Mouse (Mus musculus): ENCODE data around the gene Rreb1. TPM values are rescaled to one million over a fixed set of nuclear protein-coding genes. Genes with fewer than 3 reads are reported as not detected.

Rreb1 gene
- polyA plus RNA-seq, 1 experiment from 2014 or later: 11.4 TPM

DNA sequence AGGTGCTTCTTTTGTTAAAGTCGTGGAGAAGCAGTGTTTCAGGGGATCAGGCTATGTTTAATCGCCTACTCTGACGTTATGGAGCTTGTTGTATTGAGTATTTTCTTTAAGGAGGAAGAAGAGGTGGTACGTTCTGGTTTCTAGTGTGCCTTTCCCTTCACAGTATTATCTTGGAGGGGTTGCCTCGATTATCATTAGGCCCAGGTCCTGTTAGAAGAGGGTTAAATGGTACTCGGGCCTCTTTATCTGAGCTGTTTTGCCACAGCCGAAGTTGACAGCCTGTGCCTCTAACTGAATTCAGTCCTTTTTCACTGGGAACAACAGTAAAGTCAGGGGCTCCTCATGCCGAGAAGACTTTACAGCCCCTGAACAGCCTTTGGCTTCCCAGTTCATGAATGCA lies 81.6 kb downstream of the Rreb1 start:
- 59% methylated on average over 8 of the region's 8 CpGs for WGBS
- no peaks in the 10 kb centered on the region for H3K27me3 ChIP-seq
- no peaks in the 10 kb centered on the region for H3K36me3 ChIP-seq
- no peak overlapping the region for H3K4me2 ChIP-seq (replicated peaks)
- H3K9me3 ChIP-seq: no peaks in the 10 kb centered on the region
- no peak overlapping the region for H3K4me3 ChIP-seq
- peaks cover 62% of the 10 kb centered on the region for H3K4me1 ChIP-seq
- no peak overlapping the region for H3K27ac ChIP-seq
- ATAC-seq (ENCODE audit: low FRiP score, low read depth): no peak
- no peak overlapping the region for H3K9ac ChIP-seq

DNA sequence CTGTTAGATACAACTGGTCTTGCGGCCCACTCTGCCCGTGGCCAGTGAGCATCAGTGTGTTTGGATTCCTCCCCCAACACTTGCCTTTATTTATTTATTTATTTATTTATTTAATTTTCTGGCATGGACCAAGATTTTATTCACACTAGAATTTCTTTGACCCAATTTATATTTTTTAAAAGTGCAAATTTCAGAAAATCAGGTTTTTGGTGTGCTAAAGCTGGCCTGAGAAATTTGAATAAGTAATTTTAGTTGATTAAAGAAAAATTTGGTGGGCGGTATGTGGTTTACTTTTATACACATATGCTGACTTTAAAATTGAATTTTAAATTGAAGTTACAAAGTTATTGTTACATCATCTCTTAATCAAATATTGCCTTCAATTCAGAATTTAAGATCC lies 82.0 kb downstream of the Rreb1 start:
- Histone ChIP-seq H3K9me3 (no peaks in the 10 kb centered on the region), H3K9ac (no peak overlapping the region), H3K4me2 (replicated peaks) (no peak overlapping the region), H3K27me3 (no peaks in the 10 kb centered on the region), H3K4me3 (no peak overlapping the region), H3K36me3 (no peaks in the 10 kb centered on the region), H3K27ac (no peak overlapping the region), H3K4me1 (peaks cover 58% of the 10 kb centered on the region)
- WGBS: 71% methylated on average over 3 of the region's 3 CpGs
- ATAC-seq (ENCODE audit: low FRiP score, low read depth): no peak

- no peaks in the 10 kb centered on the region for H3K27me3 ChIP-seq
- no peak overlapping the region for H3K4me3 ChIP-seq
- no peak overlapping the region; the same call in 1 of the 2 replicates for H3K27ac ChIP-seq
- H3K36me3 ChIP-seq: no peaks in the 10 kb centered on the region
- WGBS: 74% methylated on average over 3 of the region's 3 CpGs
- no peak overlapping the region for H3K9ac ChIP-seq
- ATAC-seq (ENCODE audit: low FRiP score, low read depth): no peak
- no peak overlapping the region for H3K4me2 ChIP-seq (replicated peaks)
- H3K9me3 ChIP-seq: no peaks in the 10 kb centered on the region
- peaks cover 60% of the 10 kb centered on the region for H3K4me1 ChIP-seq
Measured at GRCm38 (mm10) chr13:37860789-37861188, 82.6 kb downstream of the Rreb1 start.

- H3K4me2 ChIP-seq (replicated peaks): peak overlapping the region; percentile 27
- no peak overlapping the region for H3K4me3 ChIP-seq
- peaks cover 70% of the 10 kb centered on the region for H3K4me1 ChIP-seq
- ATAC-seq (ENCODE audit: low FRiP score, low read depth): peak; percentile 41; the same call in 1 of the 2 replicates
- WGBS: 22% methylated on average over 6 of the region's 6 CpGs
- H3K36me3 ChIP-seq: no peaks in the 10 kb centered on the region
- no peaks in the 10 kb centered on the region for H3K9me3 ChIP-seq
- H3K9ac ChIP-seq: 0 out of 2 replicates have a peak overlapping the region, but pooled peaks have one; percentile 2
- no peaks in the 10 kb centered on the region for H3K27me3 ChIP-seq
- H3K27ac ChIP-seq: peak overlapping the region; percentile 67
Measured at GRCm38 (mm10) chr13:37862492-37862891, 84.3 kb downstream of the Rreb1 start.

- Histone ChIP-seq H3K4me1 (peaks cover 61% of the 10 kb centered on the region), H3K27me3 (no peaks in the 10 kb centered on the region), H3K27ac (no peak overlapping the region), H3K9ac (no peak overlapping the region), H3K4me3 (no peak overlapping the region), H3K36me3 (no peaks in the 10 kb centered on the region), H3K4me2 (replicated peaks) (no peak overlapping the region), H3K9me3 (no peaks in the 10 kb centered on the region)
- no peak for ATAC-seq (ENCODE audit: low FRiP score, low read depth)
- WGBS: 86% methylated on average over 5 of the region's 5 CpGs
Measured at GRCm38 (mm10) chr13:37863643-37864042, 85.4 kb downstream of the Rreb1 start.

DNA sequence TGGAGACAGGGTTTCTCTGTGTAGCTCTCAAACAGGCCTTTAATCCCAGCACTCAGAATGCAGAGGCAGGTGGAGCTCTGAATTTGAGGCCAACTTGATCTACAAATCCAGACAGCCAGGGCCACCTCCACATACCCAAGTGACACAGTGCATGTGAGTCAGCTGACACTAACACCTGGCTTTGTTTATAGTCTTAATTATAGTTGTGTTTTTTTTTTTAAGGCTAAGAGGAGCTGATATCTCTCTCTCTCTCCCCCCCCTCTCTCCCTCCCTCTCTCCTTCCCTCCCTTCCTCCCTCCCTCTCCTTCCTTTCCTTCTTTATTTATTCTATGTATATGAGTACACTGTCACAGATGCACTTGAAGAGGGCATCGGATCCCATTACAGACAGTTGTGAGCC lies 86.5 kb downstream of the Rreb1 start:
- H3K27me3 ChIP-seq: no peaks in the 10 kb centered on the region
- WGBS: 95% methylated on average over 1 of the region's 1 CpGs
- no peak overlapping the region for H3K4me3 ChIP-seq
- ATAC-seq (ENCODE audit: low FRiP score, low read depth): no peak
- H3K4me1 ChIP-seq: peaks cover 52% of the 10 kb centered on the region
- H3K9ac ChIP-seq: no peak overlapping the region
- no peaks in the 10 kb centered on the region for H3K9me3 ChIP-seq
- H3K4me2 ChIP-seq (replicated peaks): no peak overlapping the region
- H3K27ac ChIP-seq: no peak overlapping the region
- no peaks in the 10 kb centered on the region for H3K36me3 ChIP-seq

GRCm38 (mm10) chr13:37866296-37866695 lies 88.1 kb downstream of the Rreb1 start:
- H3K27ac ChIP-seq: no peak overlapping the region
- H3K9me3 ChIP-seq: no peaks in the 10 kb centered on the region
- H3K4me1 ChIP-seq: peaks cover 43% of the 10 kb centered on the region
- no peaks in the 10 kb centered on the region for H3K36me3 ChIP-seq
- no peak overlapping the region for H3K4me2 ChIP-seq (replicated peaks)
- ATAC-seq (ENCODE audit: low FRiP score, low read depth): no peak
- 45% methylated on average over 5 of the region's 5 CpGs for WGBS
- no peak overlapping the region for H3K4me3 ChIP-seq
- no peaks in the 10 kb centered on the region for H3K27me3 ChIP-seq
- H3K9ac ChIP-seq: no peak overlapping the region

- ATAC-seq (ENCODE audit: low FRiP score, low read depth): no peak
- Histone ChIP-seq H3K4me2 (replicated peaks) (no peak overlapping the region), H3K27ac (no peak overlapping the region), H3K4me1 (peaks cover 37% of the 10 kb centered on the region), H3K4me3 (no peak overlapping the region), H3K36me3 (no peaks in the 10 kb centered on the region), H3K27me3 (no peaks in the 10 kb centered on the region), H3K9me3 (no peaks in the 10 kb centered on the region), H3K9ac (no peak overlapping the region)
- WGBS: 57% methylated on average over 3 of the region's 3 CpGs
Measured at GRCm38 (mm10) chr13:37866846-37867245, 88.6 kb downstream of the Rreb1 start.

- Histone ChIP-seq H3K4me3 (no peak overlapping the region), H3K4me2 (replicated peaks) (no peak overlapping the region), H3K9ac (no peak overlapping the region), H3K4me1 (peaks cover 20% of the 10 kb centered on the region), H3K27me3 (no peaks in the 10 kb centered on the region), H3K9me3 (no peaks in the 10 kb centered on the region), H3K27ac (no peak overlapping the region), H3K36me3 (no peaks in the 10 kb centered on the region)
- no peak for ATAC-seq (ENCODE audit: low FRiP score, low read depth)
- 84% methylated on average over 12 of the region's 12 CpGs for WGBS
Measured at GRCm38 (mm10) chr13:37870118-37870908, 92.1 kb downstream of the Rreb1 start.

- Histone ChIP-seq H3K9me3 (no peaks in the 10 kb centered on the region), H3K4me1 (peaks cover 16% of the 10 kb centered on the region), H3K9ac (no peak overlapping the region), H3K4me2 (replicated peaks) (no peak overlapping the region), H3K27ac (no peak overlapping the region), H3K36me3 (no peaks in the 10 kb centered on the region), H3K4me3 (no peak overlapping the region), H3K27me3 (no peaks in the 10 kb centered on the region)
- 92% methylated on average over 2 of the region's 2 CpGs for WGBS
- no peak for ATAC-seq (ENCODE audit: low FRiP score, low read depth)
Measured at GRCm38 (mm10) chr13:37872142-37872835, 94.1 kb downstream of the Rreb1 start.

GRCm38 (mm10) chr13:37873125-37873891 lies 95.1 kb downstream of the Rreb1 start:
- Histone ChIP-seq H3K27me3 (no peaks in the 10 kb centered on the region), H3K9ac (no peak overlapping the region), H3K4me1 (peaks cover 16% of the 10 kb centered on the region), H3K4me3 (no peak overlapping the region), H3K4me2 (replicated peaks) (no peak overlapping the region), H3K27ac (0 out of 2 replicates have a peak overlapping the region, but pooled peaks have one; percentile 15), H3K36me3 (no peaks in the 10 kb centered on the region), H3K9me3 (no peaks in the 10 kb centered on the region)
- 64% methylated on average over 7 of the region's 7 CpGs for WGBS
- no peak for ATAC-seq (ENCODE audit: low FRiP score, low read depth)

DNA sequence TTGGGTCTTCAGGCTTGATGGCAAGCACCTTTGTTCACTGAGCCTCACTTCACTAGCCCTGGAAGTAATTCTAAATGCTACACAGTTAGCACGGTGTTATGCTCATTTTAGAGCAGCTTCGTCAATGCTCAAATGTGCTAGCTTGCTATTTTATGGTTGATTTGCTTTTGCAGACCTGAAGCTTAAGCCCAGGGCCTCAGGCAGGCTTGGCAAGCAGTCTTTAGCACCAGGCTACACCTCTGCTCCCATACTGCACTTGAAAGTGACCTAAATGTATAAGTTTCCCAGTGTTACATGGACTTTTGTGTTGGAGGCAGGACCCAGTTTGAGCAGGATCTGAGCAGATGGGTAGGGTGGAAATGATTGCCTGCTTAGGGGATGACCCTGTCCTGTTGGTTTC lies 97.7 kb downstream of the Rreb1 start:
- 65% methylated on average over 2 of the region's 2 CpGs for WGBS
- ATAC-seq (ENCODE audit: low FRiP score, low read depth): no peak
- no peaks in the 10 kb centered on the region for H3K9me3 ChIP-seq
- H3K27ac ChIP-seq: no peak overlapping the region
- no peak overlapping the region for H3K4me2 ChIP-seq (replicated peaks)
- no peak overlapping the region for H3K9ac ChIP-seq
- no peaks in the 10 kb centered on the region for H3K27me3 ChIP-seq
- H3K4me3 ChIP-seq: no peak overlapping the region
- H3K4me1 ChIP-seq: peaks cover 40% of the 10 kb centered on the region
- H3K36me3 ChIP-seq: no peaks in the 10 kb centered on the region

Data from limb, embryonic 13.5 days (tissue).